Comparison of ENCODE assay signal across 8 mouse cellular contexts in genomic region chr6:88971729-88972128, GRCm38 (mm10).
A peak's percentile ranks its signal among the peaks of the same experiment; 100 is the strongest.
DNase-seq lines count a peak whose midpoint lies in the region; ATAC-seq and TF ChIP-seq lines count a peak whose summit lies in the region.

No protein-coding gene starts in this region.

- no peak for ATAC-seq in forebrain, embryonic 13.5 days

- H3K27me3 ChIP-seq in ES-Bruce4 (ENCODE audit: control insufficient read depth, insufficient read depth, low read length, poor library complexity, severe bottlenecking) = no peaks in the 10 kb centered on the region
- peaks cover 55% of the 10 kb centered on the region for H3K27me3 ChIP-seq in forebrain, embryonic 13.5 days

- H3K9ac ChIP-seq in ES-Bruce4 (ENCODE audit: low read depth, poor library complexity, severe bottlenecking) = no peak overlapping the region
- peak overlapping the region; percentile 36; the same call in 1 of the 2 replicates for H3K9ac ChIP-seq in forebrain, embryonic 13.5 days

- 0 out of 2 replicates have a peak, but pooled peaks have one; percentile 59 for TF ChIP-seq EP300 in ES-Bruce4 (IDR thresholded peaks at IDR 0.05; ENCODE audit: insufficient read depth, low read depth, low read length)

- H3K27ac ChIP-seq in ES-Bruce4 (ENCODE audit: insufficient read depth, low read length) = no peak overlapping the region
- 0 out of 2 replicates have a peak overlapping the region, but pooled peaks have one; percentile 15 for H3K27ac ChIP-seq in forebrain, embryonic 13.5 days

- no peaks in the 10 kb centered on the region for H3K36me3 ChIP-seq in ES-Bruce4 (ENCODE audit: control insufficient read depth, insufficient read depth, low read length, poor library complexity, severe bottlenecking)
- H3K36me3 ChIP-seq in forebrain, embryonic 13.5 days (ENCODE audit: poor library complexity, severe bottlenecking) = no peaks in the 10 kb centered on the region

- H3K4me1 ChIP-seq in ES-Bruce4 (ENCODE audit: control insufficient read depth, insufficient read depth, low read length) = peaks cover 4% of the 10 kb centered on the region
- peaks cover 48% of the 10 kb centered on the region for H3K4me1 ChIP-seq in forebrain, embryonic 13.5 days

- 19% methylated on average over 9 of the region's 9 CpGs for WGBS in forebrain, embryonic 13.5 days

- no peak overlapping the region for H3K4me3 ChIP-seq in ES-Bruce4 (ENCODE audit: low read depth, low read length)
- H3K4me3 ChIP-seq in forebrain, embryonic 13.5 days = no peak overlapping the region

- H3K9me3 ChIP-seq in ES-Bruce4 (replicated peaks; ENCODE audit: control insufficient read depth, insufficient read depth, low read length, poor library complexity, severe bottlenecking) = no peaks in the 10 kb centered on the region
- H3K9me3 ChIP-seq in forebrain, embryonic 13.5 days (replicated peaks) = no peaks in the 10 kb centered on the region

- TF ChIP-seq CTCF in ES-Bruce4 (IDR thresholded peaks at IDR 0.05; ENCODE audit: low read depth, low read length) = no peak

- no peak for TF ChIP-seq POLR2A in ES-Bruce4 (IDR thresholded peaks at IDR 0.05; ENCODE audit: insufficient read depth, low read length)

- DNase-seq in adrenal gland, adult 8-10 months = peak; percentile 76
- peak; percentile 77 to 83 for DNase-seq in left cerebral cortex, adult 18-20 months (ENCODE audit: low spot score in 2 of 2)
- peak; percentile 67 to 72 for DNase-seq in right cerebral cortex, postnatal 10 days (ENCODE audit: low spot score in 2 of 2)
- no peak for DNase-seq in testis, postnatal 10 days (ENCODE audit: low spot score)
- no peak for DNase-seq in kidney, postnatal 36 days
- DNase-seq in ovary, postnatal 10 days (ENCODE audit: low spot score) = no peak

- no peak overlapping the region for H3K4me2 ChIP-seq in forebrain, embryonic 13.5 days

Comparison
In these comparisons a context has a peak if more than half of its experiments do, and no peak if none do; other contexts are left out.
1. DNase-seq: peak in adrenal gland, adult 8-10 months (single experiment), left cerebral cortex, adult 18-20 months (2 of 2) and right cerebral cortex, postnatal 10 days (2 of 2); none in testis, postnatal 10 days (single experiment), kidney, postnatal 36 days (0 of 2) and ovary, postnatal 10 days (single experiment).